Mouse (Mus musculus): ENCODE results near the gene Gm42791. TPM values are rescaled to one million over a fixed set of nuclear protein-coding genes. Genes with fewer than 3 reads are reported as not detected.

Gene Gm42791
- total RNA-seq, 1 experiment from 2014 or later = not detected

GRCm38 (mm10) chr5:148984961-148985360, 10.0 kb downstream of the Gm42791 start:
- no peak for ATAC-seq (replicated peaks; ENCODE audit: insufficient number of reproducible peaks, low FRiP score, low TSS enrichment, poor library complexity, severe bottlenecking)

GRCm38 (mm10) chr5:148983696-148984095, 11.3 kb downstream of the Gm42791 start:
- ATAC-seq (replicated peaks; ENCODE audit: insufficient number of reproducible peaks, low FRiP score, low TSS enrichment, poor library complexity, severe bottlenecking) = no peak

GRCm38 (mm10) chr5:148983108-148983664, 11.8 kb downstream of the Gm42791 start:
- no peak for ATAC-seq (replicated peaks; ENCODE audit: insufficient number of reproducible peaks, low FRiP score, low TSS enrichment, poor library complexity, severe bottlenecking)

GRCm38 (mm10) chr5:148982396-148982795, 12.6 kb downstream of the Gm42791 start:
- no peak for ATAC-seq (replicated peaks; ENCODE audit: insufficient number of reproducible peaks, low FRiP score, low TSS enrichment, poor library complexity, severe bottlenecking)

GRCm38 (mm10) chr5:148980607-148981006, 14.3 kb downstream of the Gm42791 start:
- ATAC-seq (replicated peaks; ENCODE audit: insufficient number of reproducible peaks, low FRiP score, low TSS enrichment, poor library complexity, severe bottlenecking) = no peak

- no peak for ATAC-seq (replicated peaks; ENCODE audit: insufficient number of reproducible peaks, low FRiP score, low TSS enrichment, poor library complexity, severe bottlenecking)
Measured at GRCm38 (mm10) chr5:148978458-148979165, 16.3 kb downstream of the Gm42791 start.

- no peak for ATAC-seq (replicated peaks; ENCODE audit: insufficient number of reproducible peaks, low FRiP score, low TSS enrichment, poor library complexity, severe bottlenecking)
Measured at GRCm38 (mm10) chr5:148977698-148978457, 17.1 kb downstream of the Gm42791 start.

- peak; percentile 58; the same call in 1 of the 2 replicates for ATAC-seq (replicated peaks; ENCODE audit: insufficient number of reproducible peaks, low FRiP score, low TSS enrichment, poor library complexity, severe bottlenecking)
Measured at GRCm38 (mm10) chr5:148976876-148977275, 18.1 kb downstream of the Gm42791 start.

- no peak for ATAC-seq (replicated peaks; ENCODE audit: insufficient number of reproducible peaks, low FRiP score, low TSS enrichment, poor library complexity, severe bottlenecking)
Measured at GRCm38 (mm10) chr5:148975035-148975434, 19.9 kb downstream of the Gm42791 start.

GRCm38 (mm10) chr5:148973019-148973668, 21.8 kb downstream of the Gm42791 start:
- no peak for ATAC-seq (replicated peaks; ENCODE audit: insufficient number of reproducible peaks, low FRiP score, low TSS enrichment, poor library complexity, severe bottlenecking)

- ATAC-seq (replicated peaks; ENCODE audit: insufficient number of reproducible peaks, low FRiP score, low TSS enrichment, poor library complexity, severe bottlenecking) = no peak
Measured at GRCm38 (mm10) chr5:148972167-148972566, 22.8 kb downstream of the Gm42791 start.

GRCm38 (mm10) chr5:148969648-148970047, 25.3 kb downstream of the Gm42791 start:
- no peak for ATAC-seq (replicated peaks; ENCODE audit: insufficient number of reproducible peaks, low FRiP score, low TSS enrichment, poor library complexity, severe bottlenecking)

- ATAC-seq (replicated peaks; ENCODE audit: insufficient number of reproducible peaks, low FRiP score, low TSS enrichment, poor library complexity, severe bottlenecking) = no peak
Measured at GRCm38 (mm10) chr5:148968958-148969576, 25.9 kb downstream of the Gm42791 start.

GRCm38 (mm10) chr5:148968179-148968578, 26.8 kb downstream of the Gm42791 start:
- no peak for ATAC-seq (replicated peaks; ENCODE audit: insufficient number of reproducible peaks, low FRiP score, low TSS enrichment, poor library complexity, severe bottlenecking)

- ATAC-seq (replicated peaks; ENCODE audit: insufficient number of reproducible peaks, low FRiP score, low TSS enrichment, poor library complexity, severe bottlenecking) = no peak
Measured at GRCm38 (mm10) chr5:148966395-148966794, 28.6 kb downstream of the Gm42791 start.

GRCm38 (mm10) chr5:148965691-148966333, 29.1 kb downstream of the Gm42791 start:
- no peak for ATAC-seq (replicated peaks; ENCODE audit: insufficient number of reproducible peaks, low FRiP score, low TSS enrichment, poor library complexity, severe bottlenecking)

GRCm38 (mm10) chr5:148965089-148965591, 29.8 kb downstream of the Gm42791 start:
- ATAC-seq (replicated peaks; ENCODE audit: insufficient number of reproducible peaks, low FRiP score, low TSS enrichment, poor library complexity, severe bottlenecking) = no peak

- ATAC-seq (replicated peaks; ENCODE audit: insufficient number of reproducible peaks, low FRiP score, low TSS enrichment, poor library complexity, severe bottlenecking) = no peak
Measured at GRCm38 (mm10) chr5:148964251-148964650, 30.7 kb downstream of the Gm42791 start.

All from monocyte, adult 5-6 weeks (primary cell).